Mouse (Mus musculus) E14TG2a.4 (cell line): ENCODE measurements at regions not wholly inside any gene's neighbourhood (a gene's known extent, or its start where the extent isn't known, plus 50 kb on each side); places are given as distances from the start of the nearest gene placed in this dataset.

Experiments
- CTCF ChIP-seq: conservative IDR thresholded peaks from 2 replicates; pipeline ENCODE4 v1.5.1; 2014; ENCODE audit warnings: low read length
- NANOG ChIP-seq: IDR thresholded peaks from 2 replicates; pipeline ENCODE4 v1.6.1; 2014; ENCODE audit warnings: borderline replicate concordance, low read length, mixed read lengths
- POU5F1 ChIP-seq: IDR thresholded peaks from 2 replicates; pipeline ENCODE4 v1.6.1; 2014; ENCODE audit warnings: low read length, borderline replicate concordance

GRCm38 (mm10) chr1:166811341-166812071, 129.9 kb upstream of the Fmo9 start:
- TF ChIP-seq CTCF (no peak), POU5F1 (no peak), NANOG (no peak)
